9 mouse cellular contexts compared by ENCODE assay signal in the genomic region with DNA sequence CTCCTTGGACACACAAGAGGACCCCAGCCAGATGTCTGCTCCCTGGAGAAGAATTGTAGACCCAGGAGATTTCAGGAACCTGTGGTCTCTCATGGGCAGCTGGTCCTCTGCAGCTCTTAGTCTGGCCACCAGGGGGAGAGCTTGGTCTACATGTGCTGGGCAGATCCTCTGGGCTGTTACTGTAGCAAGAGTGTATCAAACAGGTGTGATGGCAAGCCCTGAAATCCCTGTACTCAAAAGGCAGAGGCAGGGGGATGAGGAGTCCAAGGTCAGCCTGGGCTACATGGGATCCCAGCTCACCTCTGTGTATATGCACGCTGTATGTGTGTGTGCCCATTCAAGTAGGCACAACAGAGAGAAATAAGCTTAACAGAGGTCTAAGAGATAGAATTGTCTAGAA. TPM values are rescaled to one million over a fixed set of nuclear protein-coding genes. Genes with fewer than 3 reads are reported as not detected.
DNase-seq lines count a peak whose midpoint lies in the region; ATAC-seq and TF ChIP-seq lines count a peak whose summit lies in the region.
"Had no signal": no experiment of that assay in that cellular context is flagged by ENCODE, and none has a peak within 500 bp of the region (broad histone marks: within the 10 kb centered on the region; RNA-seq: fewer than 3 reads in every experiment).

No protein-coding gene starts in this region.

- H3K27me3 ChIP-seq in embryonic facial prominence, embryonic 15.5 days, result no peaks in the 10 kb centered on the region
- no peaks in the 10 kb centered on the region for H3K27me3 ChIP-seq in heart, embryonic 11.5 days (ENCODE audit: control insufficient read depth, insufficient read depth, low read length)
- no peaks in the 10 kb centered on the region for H3K27me3 ChIP-seq in kidney, postnatal 0 days (ENCODE audit: insufficient read depth, low read length)
- H3K27me3 ChIP-seq in liver, embryonic 11.5 days (replicated peaks; ENCODE audit: control insufficient read depth, insufficient read depth, low read length), result no peaks in the 10 kb centered on the region
- H3K27me3 ChIP-seq: embryonic facial prominence, embryonic 12.5 days had no signal

- no peaks in the 10 kb centered on the region for H3K36me3 ChIP-seq in embryonic facial prominence, embryonic 15.5 days
- no peaks in the 10 kb centered on the region for H3K36me3 ChIP-seq in heart, embryonic 11.5 days (ENCODE audit: control insufficient read depth, insufficient read depth, low read length)
- no peaks in the 10 kb centered on the region for H3K36me3 ChIP-seq in kidney, postnatal 0 days (ENCODE audit: insufficient read depth, low read length)
- no peaks in the 10 kb centered on the region for H3K36me3 ChIP-seq in liver, embryonic 11.5 days (ENCODE audit: control insufficient read depth, insufficient read depth, low read length)
- H3K36me3 ChIP-seq: embryonic facial prominence, embryonic 12.5 days had no signal

- H3K9me3 ChIP-seq in embryonic facial prominence, embryonic 15.5 days (replicated peaks), result no peaks in the 10 kb centered on the region
- no peaks in the 10 kb centered on the region for H3K9me3 ChIP-seq in heart, embryonic 11.5 days (replicated peaks; ENCODE audit: control insufficient read depth, low read length)
- no peaks in the 10 kb centered on the region for H3K9me3 ChIP-seq in kidney, postnatal 0 days (replicated peaks; ENCODE audit: low read length)
- H3K9me3 ChIP-seq in liver, embryonic 11.5 days (ENCODE audit: control insufficient read depth, low read length), result no peaks in the 10 kb centered on the region
- H3K9me3 ChIP-seq: embryonic facial prominence, embryonic 12.5 days had no signal

- H3K4me2 ChIP-seq in embryonic facial prominence, embryonic 15.5 days (replicated peaks), result no peak overlapping the region
- no peak overlapping the region for H3K4me2 ChIP-seq in heart, embryonic 11.5 days
- no peak overlapping the region for H3K4me2 ChIP-seq in kidney, postnatal 0 days (ENCODE audit: low read length)
- no peak overlapping the region for H3K4me2 ChIP-seq in liver, embryonic 11.5 days
- H3K4me2 ChIP-seq: embryonic facial prominence, embryonic 12.5 days had no signal

- DNase-seq in 416B (ENCODE audit: low read depth), result peak; percentile 71
- peak; percentile 88 for DNase-seq in adrenal gland, postnatal 36 days
- DNase-seq in kidney, postnatal 0 days (ENCODE audit: low spot score), result peak; percentile 89
- peak; percentile 64 for DNase-seq in liver, embryonic 11.5 days (ENCODE audit: low spot score)
- peak; percentile 57 for DNase-seq in testis, postnatal 14 days (ENCODE audit: low spot score)

- 0 out of 2 replicates have a peak, but pooled peaks have one; percentile 35 for ATAC-seq in embryonic facial prominence, embryonic 15.5 days (ENCODE audit: insufficient number of reproducible peaks, low FRiP score, low TSS enrichment, low read depth)
- no peak for ATAC-seq in heart, embryonic 11.5 days (replicated peaks; ENCODE audit: insufficient number of reproducible peaks, low FRiP score, low TSS enrichment)
- ATAC-seq in kidney, postnatal 0 days (replicated peaks; ENCODE audit: low FRiP score, low read depth), result peak; percentile 29; the same call in 1 of the 2 replicates
- ATAC-seq in liver, embryonic 11.5 days (replicated peaks; ENCODE audit: low FRiP score), result no peak
- peak; percentile 55; the same call in 1 of the 2 replicates for ATAC-seq in neutrophil, adult 5-6 weeks (ENCODE audit: extremely low read depth, insufficient number of reproducible peaks, low FRiP score, poor library complexity, severe bottlenecking)

- H3K9ac ChIP-seq in embryonic facial prominence, embryonic 15.5 days, result no peak overlapping the region
- H3K9ac ChIP-seq in heart, embryonic 11.5 days (ENCODE audit: low read depth, low read length), result no peak overlapping the region
- H3K9ac ChIP-seq in kidney, postnatal 0 days (ENCODE audit: low read depth, low read length), result no peak overlapping the region
- H3K9ac ChIP-seq in liver, embryonic 11.5 days (ENCODE audit: low read depth, low read length), result no peak overlapping the region
- H3K9ac ChIP-seq: embryonic facial prominence, embryonic 12.5 days had no signal

- no peak overlapping the region for H3K4me3 ChIP-seq in embryonic facial prominence, embryonic 15.5 days (replicated peaks)
- no peak overlapping the region for H3K4me3 ChIP-seq in heart, embryonic 11.5 days (ENCODE audit: low read depth, low read length)
- H3K4me3 ChIP-seq in kidney, postnatal 0 days (replicated peaks; ENCODE audit: low read depth, low read length), result no peak overlapping the region
- H3K4me3 ChIP-seq in liver, embryonic 11.5 days (ENCODE audit: low read depth, low read length), result no peak overlapping the region
- H3K4me3 ChIP-seq: embryonic facial prominence, embryonic 12.5 days had no signal

- 82% methylated on average over 1 of the region's 1 CpGs for WGBS in embryonic facial prominence, embryonic 15.5 days
- WGBS in heart, embryonic 11.5 days (ENCODE audit: insufficient replicate concordance), result 49% methylated on average over 1 of the region's 1 CpGs
- 64% methylated on average over 1 of the region's 1 CpGs for WGBS in kidney, postnatal 0 days
- WGBS in liver, embryonic 11.5 days, result 91% methylated on average over 1 of the region's 1 CpGs

- peaks cover 19% of the 10 kb centered on the region; the same call in 1 of the 2 replicates for H3K4me1 ChIP-seq in embryonic facial prominence, embryonic 15.5 days
- H3K4me1 ChIP-seq in heart, embryonic 11.5 days (ENCODE audit: control insufficient read depth, insufficient read depth, low read length), result peaks cover 61% of the 10 kb centered on the region
- H3K4me1 ChIP-seq in kidney, postnatal 0 days (replicated peaks; ENCODE audit: insufficient read depth, low read length), result peaks cover 68% of the 10 kb centered on the region
- H3K4me1 ChIP-seq in liver, embryonic 11.5 days (replicated peaks; ENCODE audit: control insufficient read depth, insufficient read depth, low read length), result 0 out of 2 replicates have a peak, but pooled peaks cover 2% of the 10 kb centered on the region

- peak; percentile 99 for TF ChIP-seq CTCF in kidney, postnatal 0 days (IDR thresholded peaks at IDR 0.05; ENCODE audit: low read depth)

- H3K27ac ChIP-seq in embryonic facial prominence, embryonic 15.5 days (replicated peaks), result no peak overlapping the region
- peak overlapping the region; percentile 79; the same call in 1 of the 2 replicates for H3K27ac ChIP-seq in heart, embryonic 11.5 days (ENCODE audit: low read depth, low read length)
- no peak overlapping the region for H3K27ac ChIP-seq in kidney, postnatal 0 days
- H3K27ac ChIP-seq in liver, embryonic 11.5 days (ENCODE audit: low read depth, low read length), result no peak overlapping the region
- H3K27ac ChIP-seq: embryonic facial prominence, embryonic 12.5 days had no signal

RNA-seq across cellular contexts. Expression of a gene that starts 59.0 kb away (rescaled TPM):
- total RNA-seq in adrenal gland, postnatal 36 days (2021), result 100 to 1,000 TPM; 182 to 302 TPM
- polyA plus RNA-seq in embryonic facial prominence, embryonic 15.5 days (2015; fragmentation: Nextera tagmentation; extraction: Ambion mirVana), result 86.9 and 93.4 TPM in 2 replicates
- 40.6 and 51.0 TPM in 2 replicates for polyA plus RNA-seq in heart, embryonic 11.5 days (2014; fragmentation: Nextera tagmentation; extraction: Ambion mirVana)
- polyA plus RNA-seq in kidney, postnatal 0 days (2015; fragmentation: Nextera tagmentation; extraction: Ambion mirVana), result 139 and 140 TPM in 2 replicates
- polyA plus RNA-seq in liver, embryonic 11.5 days (2014; fragmentation: Nextera tagmentation; extraction: Ambion mirVana), result 12.2 and 13.1 TPM in 2 replicates
- 0.37 TPM in 1 of 2 replicates, not detected in the other for total RNA-seq in neutrophil, adult 5-6 weeks (2017)

RNA-seq across cellular contexts. Expression of a gene that starts 59.1 kb away (rescaled TPM):
- total RNA-seq in adrenal gland, postnatal 36 days (2021), result 100 to 1,000 TPM; 359 to 687 TPM
- 200 and 216 TPM in 2 replicates for polyA plus RNA-seq in embryonic facial prominence, embryonic 15.5 days (2015; fragmentation: Nextera tagmentation; extraction: Ambion mirVana)
- polyA plus RNA-seq in heart, embryonic 11.5 days (2014; fragmentation: Nextera tagmentation; extraction: Ambion mirVana), result 150 and 187 TPM in 2 replicates
- polyA plus RNA-seq in kidney, postnatal 0 days (2015; fragmentation: Nextera tagmentation; extraction: Ambion mirVana), result 305 and 310 TPM in 2 replicates
- polyA plus RNA-seq in liver, embryonic 11.5 days (2014; fragmentation: Nextera tagmentation; extraction: Ambion mirVana), result 40.8 and 45.7 TPM in 2 replicates
- 1.5 TPM in 1 of 2 replicates, not detected in the other for total RNA-seq in neutrophil, adult 5-6 weeks (2017)

Comparison
In these comparisons a context has a peak if more than half of its experiments do, and no peak if none do; other contexts are left out.
1. ATAC-seq: peak in embryonic facial prominence, embryonic 15.5 days (single experiment), kidney, postnatal 0 days (single experiment) and neutrophil, adult 5-6 weeks (single experiment); none in heart, embryonic 11.5 days (single experiment) and liver, embryonic 11.5 days (single experiment).
2. Peak in every context shown above with its lines, with median percentiles within 50 percentile points of each other: DNase-seq.